Mouse (Mus musculus) cerebral cortex, adult 2 months (tissue): ENCODE measurements around the gene Elavl3.

Experiments used
- WGBS: fragments of 180-500 bp; shearing (Covaris S2); methylation state at CpG from one replicate; pipeline ENCODE4 v1.1.7; 2018; 5-methylcytosine and 5-hydroxymethylcytosine counted together

The Elavl3 gene

DNA sequence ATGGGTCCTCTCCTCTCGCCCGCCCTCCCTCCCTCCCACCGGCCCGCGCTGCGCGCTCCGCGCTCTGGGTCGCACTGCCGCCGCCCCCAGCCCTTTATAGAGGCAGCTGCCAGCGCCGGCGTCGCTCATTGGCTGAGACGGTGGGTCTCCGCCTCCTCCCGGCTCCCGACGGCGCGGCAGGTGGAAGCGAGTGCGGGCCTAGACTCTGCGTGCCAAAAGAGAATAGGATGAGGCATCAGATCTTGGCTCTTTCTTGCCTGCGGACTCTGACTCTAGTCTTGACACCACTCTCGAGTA, at the start of gene Elavl3:
Gene Elavl3, minus strand, starts transcription at position 66 of the 297 bp plus-strand sequence.
- under 1% methylated on average over 26 of the region's 28 CpGs for WGBS

DNA sequence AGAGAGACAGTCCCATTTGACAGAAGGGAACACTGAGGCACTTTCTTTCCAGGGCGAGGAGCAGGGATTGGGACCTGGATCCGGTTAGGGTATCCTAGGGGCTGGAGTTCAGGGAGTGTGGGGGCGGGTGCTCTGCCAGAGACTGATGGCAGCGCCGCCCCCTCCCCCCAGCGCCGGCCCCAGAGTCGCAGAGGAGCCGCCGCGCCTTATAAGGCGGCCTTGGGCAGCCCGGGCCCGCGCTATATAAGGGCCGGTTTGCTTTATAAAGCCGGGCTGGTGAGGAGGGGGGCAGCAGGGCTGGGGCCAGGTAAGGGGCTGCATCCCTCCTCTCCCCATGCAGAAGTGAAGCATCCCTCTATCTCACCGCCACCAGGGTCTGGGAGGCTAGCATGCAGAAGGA, 48.1 kb upstream of the Elavl3 start:
- WGBS = 7% methylated on average over 18 of the region's 18 CpGs

DNA sequence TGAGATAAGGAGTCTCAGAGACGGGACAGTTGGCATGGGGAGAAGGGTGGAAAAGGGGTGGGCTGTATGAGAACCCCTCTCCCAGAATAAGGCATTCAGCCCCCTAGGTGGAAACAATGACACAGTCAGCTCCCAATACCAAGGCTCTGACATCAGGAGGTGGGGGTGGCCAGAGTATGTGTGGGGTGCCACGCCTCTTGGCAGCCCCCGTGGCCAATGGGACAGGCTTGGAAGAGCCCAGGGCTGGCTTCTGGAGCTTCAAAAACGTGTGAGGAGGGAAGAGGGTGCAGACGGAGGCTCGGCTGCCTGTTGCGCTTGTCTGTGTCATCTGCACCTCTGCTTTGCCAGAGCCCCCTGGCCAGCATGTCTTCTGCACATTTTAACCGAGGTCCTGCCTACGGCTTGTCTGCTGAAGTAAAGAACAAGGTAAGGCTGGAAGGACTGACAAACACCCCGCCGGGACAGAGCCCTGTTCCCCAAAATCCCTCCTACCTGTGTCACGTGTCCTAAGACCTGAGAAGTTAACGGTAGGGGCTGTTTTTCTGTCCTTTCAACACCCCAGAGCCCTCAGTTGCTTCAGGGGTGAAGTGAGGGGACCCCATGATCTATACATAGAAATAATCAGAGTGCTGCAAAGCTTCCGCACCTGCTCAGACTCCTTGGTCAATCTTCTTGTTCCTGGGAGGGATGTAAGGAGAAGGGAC, 47.3 kb upstream of the Elavl3 start, which contains the start of gene Cnn1:
Gene Cnn1, plus strand, starts transcription at position 224 of the 704 bp plus-strand sequence.
- 8% methylated on average over 14 of the region's 14 CpGs for WGBS

DNA sequence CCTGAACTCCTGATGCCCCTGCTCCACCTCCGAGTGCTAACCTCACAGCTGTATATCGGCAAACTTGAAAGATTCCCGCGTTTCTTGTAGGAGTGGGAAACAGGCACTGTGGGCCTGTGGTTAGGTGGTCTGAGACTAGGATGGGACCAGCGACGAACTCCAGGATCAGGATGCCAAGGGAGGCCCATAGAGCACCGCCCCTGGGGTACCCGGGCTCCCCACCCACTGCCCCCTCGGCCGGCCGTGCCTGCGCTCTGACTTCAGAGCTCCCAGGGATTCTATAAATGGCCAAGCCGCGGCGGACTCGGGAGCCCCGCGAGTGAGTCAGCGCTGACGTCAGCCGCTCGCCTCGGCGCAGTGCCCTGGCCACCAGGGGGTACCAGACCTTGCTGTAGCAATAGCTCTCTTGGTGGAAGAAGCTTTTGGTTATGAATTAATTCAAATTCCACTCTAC, 44.1 kb upstream of the Elavl3 start:
- WGBS = 2% methylated on average over 24 of the region's 24 CpGs

DNA sequence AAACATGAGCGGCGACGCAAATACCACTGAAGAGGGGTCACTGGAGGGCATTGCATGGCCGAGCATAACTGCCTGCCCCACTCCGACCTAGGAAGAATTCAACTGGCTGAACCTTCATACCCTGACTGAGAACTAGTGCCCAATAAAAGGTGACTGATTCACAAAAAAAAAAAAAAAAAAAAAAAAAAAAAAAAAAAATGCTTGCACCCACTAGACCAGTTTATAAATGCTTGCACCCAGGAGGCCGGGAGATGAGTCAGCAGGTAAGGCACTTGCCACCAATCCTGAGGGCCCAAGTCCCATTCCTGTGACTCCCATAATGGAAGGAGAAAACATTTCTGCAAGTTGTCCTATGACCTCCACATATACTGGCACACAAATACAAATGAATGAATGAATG, 40.9 kb upstream of the Elavl3 start:
- WGBS = 90% methylated on average over 6 of the region's 6 CpGs

DNA sequence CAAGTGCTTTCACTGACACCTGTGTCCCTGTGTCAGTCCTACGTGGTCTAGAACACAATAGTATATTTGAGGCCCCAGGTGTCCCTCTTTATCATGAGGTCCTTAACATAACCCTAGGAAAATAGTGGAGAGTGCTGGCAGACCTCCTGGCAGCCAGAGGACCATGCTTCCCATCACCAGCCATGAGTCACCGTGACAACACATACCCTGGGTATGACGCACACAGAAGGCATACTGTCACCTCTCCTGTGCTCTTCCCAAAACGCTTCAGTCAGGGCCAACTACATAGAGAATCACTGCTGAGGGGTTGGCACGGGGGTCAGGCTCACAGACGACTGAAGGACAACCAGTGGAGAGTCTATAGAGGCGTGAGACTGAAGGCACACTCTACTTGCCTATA, 38.2 kb upstream of the Elavl3 start:
- WGBS = 77% methylated on average over 7 of the region's 7 CpGs

DNA sequence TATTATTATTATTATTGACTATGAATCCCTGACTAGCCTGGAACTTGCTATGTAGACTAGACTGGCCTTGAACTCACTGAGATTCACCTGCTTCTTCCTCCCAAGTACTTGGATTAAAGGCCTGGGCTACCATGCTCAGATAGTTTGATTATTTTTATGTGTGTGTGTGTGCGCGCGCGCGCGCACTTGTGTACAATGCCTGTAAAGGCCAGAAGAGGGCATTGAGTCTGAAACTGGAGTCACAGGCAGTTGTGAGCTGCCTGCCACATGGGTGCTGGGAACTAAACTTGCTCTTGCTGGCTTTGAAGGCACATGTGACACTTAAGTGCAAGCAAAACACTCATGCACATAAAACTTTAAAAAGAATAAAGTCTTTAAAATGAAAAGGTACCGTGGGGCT, 37.5 kb upstream of the Elavl3 start:
- 97% methylated on average over 7 of the region's 7 CpGs for WGBS

DNA sequence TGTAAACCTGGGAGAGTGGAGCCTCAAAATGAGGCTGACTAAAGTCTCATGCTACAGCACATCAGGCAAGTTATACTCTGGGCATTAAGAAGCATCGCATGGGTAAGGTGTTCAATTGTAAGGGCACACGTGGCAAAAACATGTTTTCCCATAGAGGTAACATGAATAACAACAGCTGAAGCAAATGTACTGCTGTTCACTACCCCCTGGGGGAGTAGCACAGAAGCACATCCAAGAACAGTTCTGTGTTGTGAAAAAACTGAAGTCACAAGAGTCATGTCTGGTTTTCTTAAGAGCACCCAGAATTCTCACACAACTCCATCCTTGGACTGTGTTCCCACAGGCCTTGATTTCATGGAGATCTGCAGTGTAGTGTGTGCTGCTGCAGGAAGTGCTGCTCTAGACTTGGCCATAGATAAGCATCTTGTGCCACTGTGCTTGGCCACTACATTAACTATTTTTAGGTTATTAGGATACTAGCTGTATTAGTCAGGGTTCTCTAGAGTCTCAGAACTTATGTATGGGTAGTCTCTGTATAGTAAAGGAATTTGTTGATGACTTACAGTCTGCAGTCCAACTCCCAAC, 35.3 kb upstream of the Elavl3 start:
- 87% methylated on average over 2 of the region's 2 CpGs for WGBS

DNA sequence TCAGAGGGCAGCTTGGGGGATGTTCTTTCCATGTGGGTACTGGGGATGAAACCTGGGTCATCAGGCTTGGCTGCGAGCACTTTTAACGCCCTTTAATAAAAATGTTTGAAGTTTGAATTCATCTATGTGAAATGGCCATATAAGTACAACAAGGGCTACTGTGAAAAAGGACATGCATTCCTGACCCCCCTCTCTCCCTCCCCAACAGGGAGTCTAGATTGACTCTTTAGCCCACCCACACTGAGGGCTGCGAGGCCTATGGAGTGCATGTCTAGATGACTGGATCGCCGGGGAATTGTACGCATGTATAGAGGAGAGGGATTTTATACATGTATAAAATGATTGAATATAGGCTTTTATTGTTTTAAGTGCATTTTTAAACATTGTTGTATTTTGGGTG, 34.2 kb upstream of the Elavl3 start:
- 70% methylated on average over 6 of the region's 6 CpGs for WGBS

DNA sequence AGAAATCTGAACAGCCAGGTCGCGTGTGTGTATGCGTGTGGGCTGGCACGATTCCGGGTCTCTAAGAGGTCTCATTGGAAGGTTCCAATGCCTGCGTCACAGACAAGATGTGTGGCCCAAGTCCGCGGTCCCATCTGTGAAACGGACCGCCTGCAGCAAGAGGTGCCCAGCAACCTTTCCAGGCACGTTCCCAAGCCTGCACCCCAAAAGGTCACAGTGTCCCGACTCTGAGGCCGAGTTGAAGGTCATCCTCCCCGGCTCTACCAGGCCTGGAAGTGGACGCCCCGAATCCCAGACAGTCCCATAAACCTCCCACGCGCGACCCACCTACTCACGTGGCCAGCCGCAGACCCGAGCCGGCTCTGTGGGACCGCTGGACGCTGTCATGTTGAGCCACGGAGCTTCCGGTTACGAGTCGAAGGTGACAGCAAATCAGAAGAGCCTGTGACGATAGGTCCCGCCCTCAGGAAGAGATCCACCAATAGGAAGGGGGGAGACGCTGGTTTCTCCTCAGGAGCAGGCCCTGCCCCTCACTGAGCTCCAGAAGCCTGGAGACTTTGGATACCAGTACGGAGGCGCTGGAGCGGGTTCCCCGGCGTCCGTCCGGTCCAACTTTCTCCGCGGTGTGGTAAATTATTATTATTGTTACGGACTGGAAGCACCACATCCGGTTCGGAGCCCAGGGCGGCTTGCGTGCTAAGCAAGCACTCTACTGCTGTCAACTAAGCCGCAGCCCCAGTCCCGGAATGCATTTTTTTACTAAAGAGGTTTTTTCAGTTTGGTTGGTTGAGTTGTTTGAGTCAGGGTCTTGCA, 33.4 kb upstream of the Elavl3 start, which contains the start of gene Ecsit:
Gene Ecsit, minus strand, starts transcription at position 417 of the 813 bp plus-strand sequence.
- WGBS = under 1% methylated on average over 48 of the region's 48 CpGs

DNA sequence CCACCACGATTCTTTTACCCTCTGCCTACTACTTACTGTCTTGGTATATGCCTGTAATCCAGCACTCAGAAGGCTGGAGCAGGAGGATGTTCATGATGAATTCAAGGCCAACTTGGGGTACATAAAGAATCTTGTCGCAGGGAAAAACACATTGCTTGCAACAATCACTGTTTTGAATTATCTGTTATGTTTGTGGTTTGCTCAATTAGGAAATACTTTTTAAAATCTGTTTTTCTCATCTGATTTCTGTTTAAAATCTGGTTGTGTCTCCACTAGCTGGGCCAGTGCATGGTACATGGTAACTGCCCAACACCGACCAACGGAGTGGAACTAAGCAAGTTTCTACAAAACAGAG, 32.8 kb upstream of the Elavl3 start:
- 18% methylated on average over 4 of the region's 4 CpGs for WGBS

DNA sequence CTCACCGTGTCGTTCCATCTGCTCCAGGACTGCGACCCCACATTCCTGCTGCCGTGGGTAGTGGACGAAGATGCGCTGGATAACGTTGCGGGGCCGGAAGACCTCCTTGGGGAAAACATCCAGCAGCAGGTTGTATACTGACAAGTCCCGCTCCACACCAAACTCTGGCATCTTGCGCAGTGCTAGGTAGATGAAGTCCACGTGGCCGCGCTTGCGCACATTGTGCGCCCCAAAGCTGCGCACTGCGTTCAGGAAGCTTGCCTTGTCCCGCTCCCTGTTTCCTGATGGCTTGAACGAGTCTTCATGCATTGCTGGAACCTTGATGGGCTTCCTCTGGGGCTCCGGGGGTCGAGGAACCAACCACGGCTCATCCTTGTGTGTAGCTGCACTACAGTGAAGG, 24.4 kb upstream of the Elavl3 start:
- 95% methylated on average over 23 of the region's 23 CpGs for WGBS

DNA sequence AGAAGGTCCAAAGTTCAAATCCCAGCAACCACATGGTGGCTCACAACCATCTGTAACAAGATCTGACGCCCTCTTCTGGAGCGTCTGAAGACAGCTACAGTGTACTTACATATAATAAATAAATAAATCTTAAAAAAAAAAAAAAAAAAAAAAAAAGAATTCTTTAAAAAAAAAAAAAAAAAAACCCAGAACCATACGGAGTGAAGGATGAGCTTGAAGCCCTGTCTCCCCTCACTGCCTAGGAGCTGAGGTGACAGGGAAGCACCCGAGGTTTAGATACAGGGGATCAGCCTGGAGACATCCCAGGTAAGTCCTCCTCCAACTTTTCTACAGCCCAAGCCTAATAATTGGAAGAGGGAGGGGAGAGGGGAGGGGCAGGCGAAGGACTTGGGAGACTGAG, 24.0 kb upstream of the Elavl3 start:
- 81% methylated on average over 5 of the region's 5 CpGs for WGBS

DNA sequence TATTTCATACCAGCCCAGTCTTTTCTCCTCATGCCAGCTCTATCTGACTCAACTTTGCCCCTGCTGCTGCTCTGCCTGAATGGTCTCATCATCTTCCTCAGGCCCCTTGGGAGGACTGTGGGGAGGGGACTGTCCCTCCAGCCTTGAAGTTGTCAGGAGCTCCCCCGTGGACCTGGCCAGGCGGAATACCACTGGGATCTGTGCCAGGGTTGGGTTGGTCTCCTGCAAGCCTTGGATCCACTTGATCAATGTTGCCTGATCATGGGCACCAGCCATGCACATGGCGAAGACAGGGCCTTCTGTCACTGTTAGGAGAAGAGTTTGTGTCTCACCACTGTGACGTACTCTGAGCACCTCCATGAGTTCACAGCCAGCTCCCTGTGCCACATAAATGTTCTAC, 20.5 kb upstream of the Elavl3 start:
- WGBS = 90% methylated on average over 4 of the region's 4 CpGs

DNA sequence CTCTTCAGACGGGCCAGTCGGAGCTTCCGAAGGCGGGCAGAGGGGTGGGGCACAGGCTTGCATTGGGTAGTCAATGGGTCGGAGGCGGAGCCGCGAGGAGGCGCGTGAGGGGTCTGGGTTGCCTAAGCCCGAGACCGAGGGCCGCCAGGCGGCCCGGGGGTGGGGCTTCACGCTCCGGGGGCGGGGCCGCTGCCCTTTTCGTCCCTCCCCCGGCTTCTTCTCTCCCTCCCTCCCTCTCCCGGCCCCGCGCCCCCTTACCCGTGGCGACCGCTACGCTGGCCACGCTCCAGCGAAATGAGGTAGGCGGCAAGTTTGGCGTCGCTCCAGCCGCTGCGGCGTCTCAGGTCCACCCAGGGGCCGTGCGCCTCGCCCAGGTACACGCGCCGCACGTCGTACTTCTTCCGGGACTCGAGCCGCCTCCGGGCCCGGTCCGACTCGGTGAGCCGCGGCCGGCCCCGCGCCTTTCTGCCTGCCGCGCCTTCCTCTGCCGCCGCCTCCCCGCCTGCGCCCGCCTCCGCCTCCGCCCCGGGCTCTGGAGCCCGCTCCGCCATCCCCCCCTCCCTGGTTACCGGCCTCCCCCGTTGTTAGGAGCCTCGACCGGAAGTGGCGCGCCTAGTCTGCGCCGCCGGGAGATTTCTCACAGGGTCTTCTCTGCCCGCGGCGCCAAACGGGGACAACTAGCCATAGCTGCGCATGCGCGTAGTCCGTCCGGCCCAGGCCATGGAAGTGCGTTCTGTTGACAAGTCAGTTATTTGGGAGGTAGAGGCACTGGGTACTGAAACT, 19.2 kb upstream of the Elavl3 start, which contains the start of the genes Gm49318 and Zfp653:
Gene Gm49318, minus strand, starts transcription at position 469 of the 783 bp plus-strand sequence.
Gene Zfp653, minus strand, starts transcription at position 586 of the 783 bp plus-strand sequence.
- 1% methylated on average over 69 of the region's 87 CpGs for WGBS

DNA sequence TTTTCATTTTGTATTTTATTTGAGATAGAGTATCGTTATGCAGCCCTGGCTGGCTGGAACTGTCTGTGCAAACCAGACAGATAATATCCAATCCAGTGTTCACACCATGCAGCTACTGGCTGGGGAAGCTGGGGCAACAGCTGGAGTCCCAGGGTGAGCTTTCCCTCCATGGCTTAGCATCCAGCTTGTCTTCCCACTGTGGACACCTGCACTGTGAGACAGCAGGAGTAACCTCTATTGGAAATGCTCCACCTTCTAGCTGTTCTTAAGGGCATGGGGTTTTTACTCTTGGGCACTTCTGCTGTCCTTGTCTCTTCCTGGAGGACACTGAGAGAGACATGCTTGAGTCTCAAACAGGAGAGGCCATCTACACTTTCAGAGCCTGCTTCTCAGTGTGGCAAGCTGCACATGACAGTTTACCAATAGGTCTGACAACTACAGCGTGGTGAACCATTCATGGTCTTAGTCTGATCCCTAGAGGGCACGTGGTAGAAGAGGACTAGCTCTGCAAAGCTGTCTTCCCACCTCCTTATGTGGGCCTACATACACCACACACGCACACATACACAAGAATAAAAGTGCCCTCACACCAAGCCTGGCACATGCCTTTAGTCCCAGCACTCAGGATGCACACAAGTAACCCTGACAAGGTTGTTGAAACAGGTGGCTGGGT, 18.2 kb upstream of the Elavl3 start:
- WGBS = 33% methylated on average over 4 of the region's 4 CpGs

DNA sequence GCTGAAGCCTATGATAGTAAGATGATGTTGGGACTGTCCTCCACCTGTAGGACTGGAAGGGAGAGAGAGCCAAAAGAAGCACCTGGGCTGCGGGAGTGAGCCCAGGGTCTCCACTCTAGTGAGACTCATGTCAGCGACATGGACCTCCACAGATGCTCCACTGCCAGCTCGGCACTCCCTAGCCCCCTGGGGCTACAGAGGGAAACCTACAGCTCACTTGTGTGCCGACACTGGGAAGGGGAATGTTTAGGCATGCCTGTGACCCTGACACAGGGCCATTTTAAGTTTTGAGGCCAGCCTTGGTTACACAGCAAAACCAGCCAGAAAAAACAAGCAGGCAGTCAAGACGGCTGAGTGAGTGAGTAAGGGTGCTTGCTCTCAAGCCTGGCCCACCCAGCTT, 15.4 kb upstream of the Elavl3 start:
- WGBS = 90% methylated on average over 5 of the region's 5 CpGs

DNA sequence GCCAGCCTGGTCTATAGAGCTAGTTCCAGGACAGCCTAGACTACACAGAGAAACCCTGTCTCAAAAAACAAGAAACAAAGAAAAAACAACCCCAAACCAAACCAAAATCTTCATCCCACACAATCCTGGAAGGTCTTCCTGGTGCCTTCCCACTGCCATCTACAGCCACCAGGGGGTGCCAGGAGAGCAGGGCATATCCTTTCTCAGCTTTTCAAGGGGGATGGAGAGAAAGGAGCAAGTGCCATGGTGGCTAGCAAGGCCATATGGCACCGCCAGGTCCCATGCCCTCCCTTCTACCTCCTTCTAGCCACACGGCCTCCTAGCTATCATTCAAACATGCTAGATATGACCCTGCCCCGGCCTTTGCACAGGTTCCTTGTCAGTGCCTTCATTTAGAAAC, 14.6 kb upstream of the Elavl3 start:
- 76% methylated on average over 3 of the region's 3 CpGs for WGBS

DNA sequence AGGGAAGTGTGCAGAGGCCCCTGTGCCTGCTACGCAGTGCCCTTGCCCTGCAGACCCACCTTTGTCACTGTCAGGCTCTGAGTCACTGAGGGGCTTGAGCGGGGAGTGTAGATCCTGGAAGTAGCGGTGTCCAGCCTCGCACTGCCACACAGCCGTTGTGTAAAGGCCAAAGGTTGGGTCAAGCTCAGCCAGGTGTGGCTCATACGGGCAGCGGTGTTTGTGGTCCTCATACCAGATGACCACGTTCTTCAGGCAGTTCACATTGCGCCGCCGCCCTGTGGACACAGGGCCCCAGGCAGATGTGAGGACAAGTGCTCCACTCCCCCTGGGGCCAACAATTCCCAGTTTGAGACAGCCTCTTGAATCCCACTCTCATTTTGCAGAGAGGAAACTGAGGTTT, 13.8 kb upstream of the Elavl3 start:
- WGBS = 97% methylated on average over 11 of the region's 11 CpGs

DNA sequence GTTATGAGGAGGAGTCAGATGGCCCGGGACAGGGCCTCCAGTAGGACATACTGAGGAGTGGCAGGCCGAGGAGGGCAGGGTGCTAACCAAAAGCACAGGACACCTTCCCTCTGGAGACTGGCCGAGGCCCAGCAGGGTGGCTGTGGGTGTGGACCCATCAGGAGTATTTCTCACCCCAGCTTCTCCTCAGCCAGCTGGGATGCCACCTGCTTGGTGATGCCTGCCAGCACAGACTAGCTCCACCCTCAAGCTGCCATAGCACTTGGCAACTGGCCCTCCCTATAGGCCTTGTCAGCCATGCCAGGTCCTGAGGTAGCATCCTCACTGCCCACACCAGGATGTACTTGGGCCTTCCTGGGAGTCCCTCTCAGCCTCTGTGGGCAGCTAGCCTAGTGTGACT, 12.5 kb upstream of the Elavl3 start:
- WGBS = 56% methylated on average over 3 of the region's 3 CpGs

DNA sequence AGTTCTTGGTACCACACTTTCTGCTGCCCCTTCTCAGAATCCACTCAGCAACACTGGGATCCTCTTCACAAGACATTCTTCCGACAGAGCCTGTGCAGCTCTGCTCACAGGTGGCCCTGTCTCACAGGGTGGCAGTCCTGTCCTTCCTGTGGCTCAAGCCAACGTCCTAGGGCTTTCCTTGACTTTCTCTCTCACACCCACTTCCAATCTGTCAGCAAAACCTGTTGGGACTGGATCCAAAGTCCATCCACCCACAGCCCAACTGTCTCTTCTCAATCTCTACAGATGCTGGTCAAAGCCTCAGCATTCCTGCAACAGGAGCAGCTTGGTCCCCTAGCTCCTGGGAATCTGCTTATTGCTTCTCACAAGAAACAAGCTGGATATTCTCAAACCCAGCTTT, 9.5 kb upstream of the Elavl3 start:
- WGBS = 40% methylated on average over 2 of the region's 2 CpGs
